Mouse (Mus musculus) MEL (cell line): ENCODE results near the gene Igsf21. TPM values are rescaled to one million over a fixed set of nuclear protein-coding genes. Genes with fewer than 3 reads are reported as not detected.

Experiments used
- DNase-seq: peaks from one replicate; pipeline ENCODE4 v3.0.0; 2011; ENCODE audit warnings: low read depth, low spot score
- H3K27ac ChIP-seq: 2 replicates; pipeline ENCODE4 v1.5.1; 2012; ENCODE audit warnings: low read depth, mild to moderate bottlenecking, control low read depth, low read length, moderate library complexity; ENCODE audit not compliant: control insufficient read depth
- H3K27me3 ChIP-seq, 2 experiments: fragments of 150-350 bp in 1 of 2; sonication (generic) in 1 of 2; 2 replicates each; pipeline ENCODE4 v1.6.1; 2012; ENCODE audit warnings: low read length in 2 of 2, mild to moderate bottlenecking in 2 of 2, improper control_type of control experiment in 1 of 2, moderate library complexity in 1 of 2; ENCODE audit not compliant: insufficient read depth in 2 of 2, control insufficient read depth in 1 of 2
- H3K36me3 ChIP-seq, 2 experiments: 2 replicates each; pipeline ENCODE4 v1.6.1; 2012 to 2014; ENCODE audit warnings: low read length in 2 of 2, improper control_type of control experiment in 1 of 2, inconsistent platforms in 1 of 2, mild to moderate bottlenecking in 1 of 2; ENCODE audit not compliant: insufficient read depth in 2 of 2, control insufficient read depth in 1 of 2
- H3K4me1 ChIP-seq, 2 experiments: fragments of 150-350 bp in 1 of 2; sonication (generic) in 1 of 2; 2 replicates each; pipeline ENCODE4 v1.6.1; 2012; ENCODE audit warnings: low read length in 2 of 2, improper control_type of control experiment in 1 of 2, mild to moderate bottlenecking in 1 of 2; ENCODE audit not compliant: insufficient read depth in 2 of 2, control insufficient read depth in 1 of 2
- H3K4me3 ChIP-seq, 2 experiments: fragments of 150-350 bp in 1 of 2; sonication (generic) in 1 of 2; 2 replicates each; pipeline ENCODE4 v1.5.1; 2012; ENCODE audit warnings: low read depth in 2 of 2, low read length in 2 of 2, mild to moderate bottlenecking in 2 of 2, moderate library complexity in 2 of 2, control low read depth in 1 of 2, improper control_type of control experiment in 1 of 2; ENCODE audit not compliant: control insufficient read depth in 1 of 2, insufficient read depth in 1 of 2
- H3K79me2 ChIP-seq: 2 replicates; pipeline ENCODE4 v1.6.1; 2012; ENCODE audit warnings: mild to moderate bottlenecking, low read length, moderate library complexity; ENCODE audit not compliant: control insufficient read depth, poor library complexity, insufficient read depth
- H3K9ac ChIP-seq: 2 replicates; pipeline ENCODE4 v1.6.1; 2012; ENCODE audit warnings: low read depth, mild to moderate bottlenecking, control low read depth, low read length, moderate library complexity; ENCODE audit not compliant: control insufficient read depth, poor library complexity, severe bottlenecking
- H3K9me3 ChIP-seq: fragments of 150-350 bp; sonication (generic); replicated peaks from 2 replicates; pipeline ENCODE4 v1.6.1; 2012; ENCODE audit warnings: mild to moderate bottlenecking, low read length, improper control_type of control experiment, moderate library complexity; ENCODE audit not compliant: insufficient read depth
- BHLHE40 ChIP-seq: IDR thresholded peaks from 2 replicates; pipeline ENCODE4 v1.6.1; 2012; ENCODE audit warnings: low read depth, mild to moderate bottlenecking, inconsistent platforms, low read length, improper control_type of control experiment, borderline replicate concordance
- CHD1 ChIP-seq: IDR thresholded peaks from 2 replicates; pipeline ENCODE4 v1.6.1; 2012; ENCODE audit warnings: low read depth, mild to moderate bottlenecking, inconsistent platforms, low read length, improper control_type of control experiment
- CHD2 ChIP-seq: IDR thresholded peaks from 2 replicates; pipeline ENCODE4 v1.6.1; 2011; ENCODE audit warnings: low read length, improper control_type of control experiment
- E2F4 ChIP-seq: IDR thresholded peaks from 2 replicates; pipeline ENCODE4 v1.6.1; 2011; ENCODE audit warnings: low read depth, low read length, improper control_type of control experiment, borderline replicate concordance
- GABPA ChIP-seq: IDR thresholded peaks from 2 replicates; pipeline ENCODE4 v1.6.1; 2012; ENCODE audit warnings: low read depth, mild to moderate bottlenecking, inconsistent platforms, low read length, improper control_type of control experiment, moderate library complexity
- JUND ChIP-seq: IDR thresholded peaks from 2 replicates; pipeline ENCODE4 v1.6.1; 2011; ENCODE audit warnings: low read depth, mild to moderate bottlenecking, improper control_type of control experiment, low read length
- KAT2A ChIP-seq: conservative IDR thresholded peaks from 2 replicates; pipeline ENCODE4 v1.6.1; 2012; ENCODE audit warnings: low read depth, low read length, improper control_type of control experiment, inconsistent platforms
- MAX ChIP-seq: IDR thresholded peaks from 2 replicates; pipeline ENCODE4 v1.6.1; 2011; ENCODE audit warnings: low read length, improper control_type of control experiment
- MAZ ChIP-seq: IDR thresholded peaks from 2 replicates; pipeline ENCODE4 v1.6.1; 2012; ENCODE audit warnings: low read depth, mild to moderate bottlenecking, inconsistent platforms, low read length, improper control_type of control experiment
- MEF2A ChIP-seq: IDR thresholded peaks from 2 replicates; pipeline ENCODE4 v1.6.1; 2014; ENCODE audit warnings: low read depth, mild to moderate bottlenecking, inconsistent platforms, low read length, improper control_type of control experiment; ENCODE audit not compliant: poor library complexity, insufficient replicate concordance, severe bottlenecking; ENCODE audit errors: extremely low read depth
- MXI1 ChIP-seq: IDR thresholded peaks from 2 replicates; pipeline ENCODE4 v1.6.1; 2011; ENCODE audit warnings: mild to moderate bottlenecking, low read depth, low read length, improper control_type of control experiment
- MYB ChIP-seq: IDR thresholded peaks from 2 replicates; pipeline ENCODE4 v1.6.1; 2011; ENCODE audit warnings: mild to moderate bottlenecking, low read depth, low read length, improper control_type of control experiment
- MYC ChIP-seq: IDR thresholded peaks from 2 replicates; pipeline ENCODE4 v1.6.1; 2011; ENCODE audit warnings: low read depth, mild to moderate bottlenecking, low read length, improper control_type of control experiment, moderate library complexity
- RAD21 ChIP-seq: IDR thresholded peaks from 2 replicates; pipeline ENCODE4 v1.6.1; 2011; ENCODE audit warnings: mild to moderate bottlenecking, low read depth, low read length, improper control_type of control experiment
- SMC3 ChIP-seq: IDR thresholded peaks from 2 replicates; pipeline ENCODE4 v1.6.1; 2011; ENCODE audit warnings: low read depth, low read length, improper control_type of control experiment
- UBTF ChIP-seq: IDR thresholded peaks from 2 replicates; pipeline ENCODE4 v1.6.1; 2012; ENCODE audit warnings: low read depth, mild to moderate bottlenecking, inconsistent platforms, low read length, improper control_type of control experiment, moderate library complexity, borderline replicate concordance; ENCODE audit not compliant: insufficient read depth
- USF1 ChIP-seq: IDR thresholded peaks from 2 replicates; pipeline ENCODE4 v1.6.1; 2014; ENCODE audit warnings: low read depth, mild to moderate bottlenecking, inconsistent platforms, low read length, improper control_type of control experiment, moderate library complexity
- ZC3H11A ChIP-seq: IDR thresholded peaks from 2 replicates; pipeline ENCODE4 v1.6.1; 2012; ENCODE audit warnings: low read depth, mild to moderate bottlenecking, inconsistent platforms, low read length, improper control_type of control experiment
- ZNF384 ChIP-seq: IDR thresholded peaks from 2 replicates; pipeline ENCODE4 v1.6.1; 2012; ENCODE audit warnings: low read depth, mild to moderate bottlenecking, inconsistent platforms, low read length, improper control_type of control experiment
- polyA plus RNA-seq, 2 experiments: library from polyadenylated mRNA; stranded (reverse) in 1 of 2; unstranded in 1 of 2; fragments of >175 nt in 1 of 2; fragments of >200 nt in 1 of 2; gene quantifications; 2 replicates each; pipeline versions ENCODE4 v1.2.1 to v1.2.4; 2012; ENCODE audit warnings: low replicate concordance in 2 of 2, low read depth in 1 of 2; ENCODE audit not compliant: insufficient read length in 2 of 2, insufficient read depth in 1 of 2, missing spikeins in 1 of 2
- total RNA-seq: library from RNA; depleted of rRNA; stranded (reverse); fragments of 300-350 nt; gene quantifications from 2 replicates; pipeline ENCODE4 v1.2.3, GENCODE M21; 2012

Gene Igsf21
- total and polyA plus RNA-seq, 3 experiments: not detected

- Histone ChIP-seq H3K79me2 (no peaks in the 10 kb centered on the region), H3K4me1 (no peaks in the 10 kb centered on the region), H3K27ac (no peak overlapping the region), H3K9me3 (no peaks in the 10 kb centered on the region), H3K36me3 (no peaks in the 10 kb centered on the region), H3K4me3 (no peak overlapping the region), H3K27me3 (no peaks in the 10 kb centered on the region), H3K9ac (no peak overlapping the region)
- no peak for TF ChIP-seq USF1
- TF ChIP-seq MYC: no peak
- no peak for TF ChIP-seq MAZ
- TF ChIP-seq ZC3H11A: no peak
- TF ChIP-seq MAX: no peak
- no peak for TF ChIP-seq CHD1
- TF ChIP-seq MEF2A: no peak
- no peak for TF ChIP-seq E2F4
- TF ChIP-seq SMC3: no peak
- no peak for DNase-seq
Observed at GRCm38 (mm10) chr4:139999033-139999432, 247.6 kb downstream of the Igsf21 start.

- Histone ChIP-seq H3K9me3 (no peaks in the 10 kb centered on the region), H3K4me1 (no peaks in the 10 kb centered on the region), H3K27me3 (no peaks in the 10 kb centered on the region), H3K79me2 (no peaks in the 10 kb centered on the region), H3K27ac (no peak overlapping the region), H3K9ac (no peak overlapping the region), H3K36me3 (no peaks in the 10 kb centered on the region), H3K4me3 (no peak overlapping the region)
- TF ChIP-seq CHD2 (no peak), KAT2A (no peak), JUND (no peak), RAD21 (no peak), MXI1 (no peak), ZC3H11A (no peak), BHLHE40 (no peak)
- no peak for DNase-seq
Observed at GRCm38 (mm10) chr4:139995659-139996058, 250.9 kb downstream of the Igsf21 start.

GRCm38 (mm10) chr4:139993111-139993755, 253.4 kb downstream of the Igsf21 start:
- Histone ChIP-seq H3K27me3 (no peaks in the 10 kb centered on the region), H3K27ac (no peak overlapping the region), H3K4me1 (no peaks in the 10 kb centered on the region), H3K36me3 (no peaks in the 10 kb centered on the region), H3K9ac (no peak overlapping the region), H3K79me2 (no peaks in the 10 kb centered on the region), H3K4me3 (no peak overlapping the region), H3K9me3 (no peaks in the 10 kb centered on the region)
- DNase-seq: no peak
- no peak for TF ChIP-seq ZNF384
- no peak for TF ChIP-seq SMC3
- no peak for TF ChIP-seq JUND
- TF ChIP-seq CHD2: no peak
- TF ChIP-seq MYC: no peak
- TF ChIP-seq MYB: no peak
- TF ChIP-seq UBTF: no peak
- TF ChIP-seq GABPA: no peak
